In the genomic region with DNA sequence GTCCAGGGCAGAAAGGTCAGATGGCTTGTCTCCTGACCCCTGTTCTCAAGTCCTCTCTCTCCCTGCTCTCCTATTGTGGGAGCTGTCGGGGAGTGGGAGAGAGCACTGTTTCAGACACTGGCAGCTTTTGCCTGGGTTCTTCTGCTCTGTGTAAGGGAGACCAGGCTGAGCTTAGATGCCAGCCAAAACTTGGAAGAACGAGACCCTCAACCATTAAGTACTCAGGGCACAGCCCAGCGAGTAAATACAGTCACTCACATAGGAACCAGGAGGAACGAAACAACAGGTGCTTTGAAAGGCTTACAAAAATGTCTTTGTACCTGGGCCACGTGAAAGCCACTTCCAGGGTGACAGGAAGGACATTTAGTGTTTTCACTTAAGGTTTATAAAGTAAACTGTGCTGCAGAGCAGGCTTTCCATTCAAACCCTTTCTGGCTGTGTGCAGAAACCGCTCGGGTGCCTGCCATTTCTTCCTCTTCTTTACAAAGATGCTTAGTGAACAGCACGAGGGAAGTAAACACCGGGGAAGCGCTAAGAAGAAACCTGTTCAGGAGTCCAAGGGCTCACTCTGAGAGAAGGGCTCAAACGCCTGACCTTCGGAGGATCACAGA, we compare ENCODE assay signal across 16 mouse cellular contexts.
DNase-seq lines count a peak whose midpoint lies in the region; ATAC-seq and TF ChIP-seq lines count a peak whose summit lies in the region.
"Had no signal": no experiment of that assay in that cellular context is flagged by ENCODE, and none has a peak within 500 bp of the region (broad histone marks: within the 10 kb centered on the region; RNA-seq: fewer than 3 reads in every experiment).

No protein-coding gene starts in this region.

- no peaks in the 10 kb centered on the region; the same call in 1 of the 2 replicates for H3K4me1 ChIP-seq in lung, embryonic 14.5 days (ENCODE audit: insufficient read depth)
- peaks cover 72% of the 10 kb centered on the region for H3K4me1 ChIP-seq in thymus, adult 2 months (replicated peaks; ENCODE audit: control insufficient read depth, insufficient read depth, low read length)
- peaks cover 5% of the 10 kb centered on the region; the same call in 1 of the 2 replicates for H3K4me1 ChIP-seq in hindbrain, embryonic 16.5 days (ENCODE audit: control insufficient read depth, insufficient read depth, low read depth, low read length)

- peak; percentile 27 for DNase-seq in lung, embryonic 14.5 days
- no peak for DNase-seq in lung, postnatal 36 days
- peak; percentile 48 to 49 for DNase-seq in B cell, adult 2 months
- peak; percentile 14 to 18 for DNase-seq in CD8-positive naive resting alpha-beta T cell, adult 2 months (ENCODE audit: low read depth in 2 of 2, low spot score in 2 of 2)
- DNase-seq in thymus, adult 2 months: peak; percentile 45
- DNase-seq in embryo, embryonic 9.5 days (ENCODE audit: extremely low spot score): no peak
- DNase-seq: cerebellum, adult 18-20 months; kidney, adult 9 months; right cerebral cortex, postnatal 25 days had no signal

- peak; percentile 57; the same call in 1 of the 2 replicates for ATAC-seq in lung, embryonic 14.5 days (ENCODE audit: insufficient read depth)
- ATAC-seq in hindbrain, embryonic 16.5 days: no peak
- ATAC-seq: hindbrain, postnatal 0 days; midbrain, embryonic 13.5 days; Patski had no signal

- TF ChIP-seq POLR2A in thymus, adult 2 months (IDR thresholded peaks at IDR 0.05; ENCODE audit: control insufficient read depth, extremely low read depth, insufficient read depth, low read length, poor library complexity): no peak

- H3K9ac ChIP-seq in lung, embryonic 14.5 days: no peak overlapping the region
- H3K9ac ChIP-seq in hindbrain, embryonic 16.5 days (ENCODE audit: low read depth, low read length): no peak overlapping the region
- H3K9ac ChIP-seq: embryonic facial prominence, embryonic 13.5 days; midbrain, embryonic 13.5 days had no signal

- no peaks in the 10 kb centered on the region for H3K27me3 ChIP-seq in lung, embryonic 14.5 days (ENCODE audit: insufficient read depth, low read length)
- no peaks in the 10 kb centered on the region for H3K27me3 ChIP-seq in thymus, adult 2 months (ENCODE audit: control insufficient read depth, insufficient read depth, low read length)
- H3K27me3 ChIP-seq in hindbrain, embryonic 16.5 days (replicated peaks; ENCODE audit: control insufficient read depth, insufficient read depth, low read length): no peaks in the 10 kb centered on the region; the same call in 1 of the 2 replicates
- H3K27me3 ChIP-seq: Patski had no signal

- H3K4me2 ChIP-seq in lung, embryonic 14.5 days: no peak overlapping the region
- no peak overlapping the region for H3K4me2 ChIP-seq in hindbrain, embryonic 16.5 days (ENCODE audit: low read length)
- H3K4me2 ChIP-seq: embryonic facial prominence, embryonic 13.5 days; heart, embryonic 11.5 days; midbrain, embryonic 13.5 days had no signal

- H3K4me3 ChIP-seq in lung, embryonic 14.5 days (ENCODE audit: low read depth, low read length): no peak overlapping the region
- H3K4me3 ChIP-seq in thymus, adult 2 months (ENCODE audit: control insufficient read depth, insufficient read depth, low read length): no peak overlapping the region
- no peak overlapping the region for H3K4me3 ChIP-seq in hindbrain, embryonic 16.5 days (ENCODE audit: low read length)
- H3K4me3 ChIP-seq: embryonic facial prominence, embryonic 13.5 days; midbrain, embryonic 13.5 days had no signal

- H3K36me3 ChIP-seq in lung, embryonic 14.5 days (ENCODE audit: insufficient read depth): no peaks in the 10 kb centered on the region
- no peaks in the 10 kb centered on the region for H3K36me3 ChIP-seq in thymus, adult 2 months (ENCODE audit: control insufficient read depth, insufficient read depth, low read length)
- no peaks in the 10 kb centered on the region for H3K36me3 ChIP-seq in hindbrain, embryonic 16.5 days (ENCODE audit: control insufficient read depth, insufficient read depth, low read length)
- H3K36me3 ChIP-seq: embryonic facial prominence, embryonic 13.5 days; midbrain, embryonic 13.5 days had no signal

- no peaks in the 10 kb centered on the region for H3K9me3 ChIP-seq in lung, embryonic 14.5 days (ENCODE audit: low read depth, low read length)
- no peaks in the 10 kb centered on the region for H3K9me3 ChIP-seq in hindbrain, embryonic 16.5 days (ENCODE audit: control insufficient read depth, low read length)
- H3K9me3 ChIP-seq: embryonic facial prominence, embryonic 13.5 days; midbrain, embryonic 13.5 days had no signal

- WGBS in lung, embryonic 14.5 days: 42% methylated on average over 12 of the region's 12 CpGs
- WGBS in thymus, adult 2 months: 21% methylated on average over 12 of the region's 12 CpGs
- 58% methylated on average over 12 of the region's 12 CpGs for WGBS in hindbrain, embryonic 16.5 days

- TF ChIP-seq CTCF in lung, embryonic 14.5 days (IDR thresholded peaks at IDR 0.05; ENCODE audit: low read depth): no peak
- TF ChIP-seq CTCF in thymus, adult 2 months (IDR thresholded peaks at IDR 0.05; ENCODE audit: borderline replicate concordance, control insufficient read depth, extremely low read depth, insufficient read depth, low read length, poor library complexity): no peak

- peak overlapping the region; percentile 74 for H3K27ac ChIP-seq in lung, embryonic 14.5 days (ENCODE audit: low read depth)
- H3K27ac ChIP-seq in thymus, adult 2 months (ENCODE audit: control insufficient read depth, insufficient read depth, low read length): peak overlapping the region; percentile 71
- H3K27ac ChIP-seq in hindbrain, embryonic 16.5 days (ENCODE audit: low read depth, low read length): no peak overlapping the region
- H3K27ac ChIP-seq: embryonic facial prominence, embryonic 13.5 days; hindbrain, postnatal 0 days; macrophage; midbrain, embryonic 13.5 days had no signal

Comparison
In these comparisons a context has a peak if more than half of its experiments do, and no peak if none do; other contexts are left out.
1. DNase-seq: peak in lung, embryonic 14.5 days (single experiment), B cell, adult 2 months (2 of 2), CD8-positive naive resting alpha-beta T cell, adult 2 months (2 of 2) and thymus, adult 2 months (single experiment); none in lung, postnatal 36 days (single experiment) and embryo, embryonic 9.5 days (single experiment).